Mouse (Mus musculus) liver, embryonic 13.5 days (tissue): Measurements from ENCODE around the gene Pex26. TPM values are rescaled to one million over a fixed set of nuclear protein-coding genes. Genes with fewer than 3 reads are reported as not detected.

Source experiments
- ATAC-seq: fragments of 200-750 bp; cut with Nextera tagmentation; 2 replicates; pipeline ENCODE4 v1.8.0; 2017; ENCODE audit warnings: low read depth, mild to moderate bottlenecking, moderate number of reproducible peaks, moderate library complexity
- DNase-seq: peaks from one replicate; pipeline ENCODE4 v3.0.0; 2022
- H3K27ac ChIP-seq: fragments of 300-500 bp; sonication (generic); 2 replicates; pipeline ENCODE4 v1.5.1; 2015; ENCODE audit warnings: moderate library complexity, mild to moderate bottlenecking, inconsistent platforms
- H3K27me3 ChIP-seq: fragments of 300-500 bp; sonication (generic); 2 replicates; pipeline ENCODE4 v1.6.1; 2015; ENCODE audit warnings: mild to moderate bottlenecking, inconsistent platforms
- H3K36me3 ChIP-seq: fragments of 300-500 bp; sonication (generic); 2 replicates; pipeline ENCODE4 v1.6.1; 2015; ENCODE audit warnings: mild to moderate bottlenecking, inconsistent platforms
- H3K4me1 ChIP-seq: fragments of 300-500 bp; sonication (generic); replicated peaks from 2 replicates; pipeline ENCODE4 v1.6.1; 2015; ENCODE audit warnings: inconsistent platforms
- H3K4me2 ChIP-seq: fragments of 300-500 bp; sonication (generic); 2 replicates; pipeline ENCODE4 v1.6.1; 2015; ENCODE audit warnings: inconsistent platforms, mild to moderate bottlenecking, moderate library complexity
- H3K4me3 ChIP-seq: fragments of 300-500 bp; sonication (generic); replicated peaks from 2 replicates; pipeline ENCODE4 v1.5.1; 2015; ENCODE audit warnings: mild to moderate bottlenecking, inconsistent platforms
- H3K9ac ChIP-seq: fragments of 300-500 bp; sonication (generic); 2 replicates; pipeline ENCODE4 v1.6.1; 2015; ENCODE audit warnings: mild to moderate bottlenecking, inconsistent platforms
- H3K9me3 ChIP-seq: fragments of 300-500 bp; sonication (generic); replicated peaks from 2 replicates; pipeline ENCODE4 v1.6.1; 2016; ENCODE audit warnings: inconsistent platforms
- WGBS: fragments of 180-500 bp; shearing (Covaris S2); methylation state at CpG from one replicate; pipeline ENCODE4 v1.1.7; 2015; ENCODE audit not compliant: insufficient replicate concordance; 5-methylcytosine and 5-hydroxymethylcytosine counted together
- polyA plus RNA-seq: library from polyadenylated mRNA; unstranded; fragments of >200 nt; fragmentation: Nextera tagmentation; extraction: Ambion mirVana; gene quantifications from 2 replicates; pipeline ENCODE4 v1.2.1, GENCODE M21; 2015

The Pex26 gene
- polyA plus RNA-seq, 1 experiment from 2014 or later, result 2.9 TPM

GRCm38 (mm10) chr6:121220181-121220580 lies 36.7 kb downstream of the Pex26 start:
- no peak for DNase-seq
- Histone ChIP-seq H3K4me2 (no peak overlapping the region), H3K36me3 (peaks cover 4% of the 10 kb centered on the region; the same call in 1 of the 2 replicates), H3K9ac (no peak overlapping the region), H3K9me3 (no peaks in the 10 kb centered on the region), H3K4me3 (no peak overlapping the region), H3K27ac (no peak overlapping the region), H3K27me3 (no peaks in the 10 kb centered on the region), H3K4me1 (peaks cover 35% of the 10 kb centered on the region)
- WGBS, result 74% methylated on average over 10 of the region's 10 CpGs
- ATAC-seq, result no peak

GRCm38 (mm10) chr6:121221876-121222597 lies 38.6 kb downstream of the Pex26 start:
- Histone ChIP-seq H3K27ac (no peak overlapping the region), H3K4me3 (no peak overlapping the region), H3K36me3 (peaks cover 4% of the 10 kb centered on the region; the same call in 1 of the 2 replicates), H3K9ac (no peak overlapping the region), H3K9me3 (no peaks in the 10 kb centered on the region), H3K4me2 (no peak overlapping the region), H3K4me1 (peaks cover 39% of the 10 kb centered on the region), H3K27me3 (no peaks in the 10 kb centered on the region)
- 75% methylated on average over 8 of the region's 8 CpGs for WGBS
- no peak for DNase-seq
- no peak for ATAC-seq

GRCm38 (mm10) chr6:121223001-121223400 lies 39.5 kb downstream of the Pex26 start:
- DNase-seq, result no peak
- 79% methylated on average over 14 of the region's 14 CpGs for WGBS
- no peak overlapping the region for H3K4me2 ChIP-seq
- H3K27me3 ChIP-seq, result no peaks in the 10 kb centered on the region
- H3K27ac ChIP-seq, result no peak overlapping the region
- peaks cover 35% of the 10 kb centered on the region for H3K4me1 ChIP-seq
- peaks cover 4% of the 10 kb centered on the region; the same call in 1 of the 2 replicates for H3K36me3 ChIP-seq
- H3K4me3 ChIP-seq, result no peak overlapping the region
- H3K9ac ChIP-seq, result no peak overlapping the region
- H3K9me3 ChIP-seq, result no peaks in the 10 kb centered on the region
- ATAC-seq, result no peak

GRCm38 (mm10) chr6:121224067-121224466 lies 40.6 kb downstream of the Pex26 start:
- 44% methylated on average over 5 of the region's 5 CpGs for WGBS
- H3K4me3 ChIP-seq, result no peak overlapping the region
- H3K9ac ChIP-seq, result no peak overlapping the region

GRCm38 (mm10) chr6:121224993-121225392 lies 41.5 kb downstream of the Pex26 start:
- 4% methylated on average over 6 of the region's 6 CpGs for WGBS

More at GRCm38 (mm10) chr6:121224067-121224466, 40.6 kb downstream of the Pex26 start:
- peak overlapping the region; percentile 47 for H3K27ac ChIP-seq
- H3K4me1 ChIP-seq, result peaks cover 33% of the 10 kb centered on the region
- no peaks in the 10 kb centered on the region for H3K9me3 ChIP-seq
- DNase-seq, result no peak
- no peaks in the 10 kb centered on the region for H3K27me3 ChIP-seq
- no peak for ATAC-seq
- H3K36me3 ChIP-seq, result peaks cover 4% of the 10 kb centered on the region; the same call in 1 of the 2 replicates
- H3K4me2 ChIP-seq, result no peak overlapping the region

GRCm38 (mm10) chr6:121226043-121226442 lies 42.6 kb downstream of the Pex26 start:
- peak; percentile 37; the same call in 1 of the 2 replicates for ATAC-seq
- peaks cover 33% of the 10 kb centered on the region for H3K4me1 ChIP-seq
- DNase-seq, result no peak
- H3K9me3 ChIP-seq, result no peaks in the 10 kb centered on the region
- no peak overlapping the region for H3K9ac ChIP-seq
- 21% methylated on average over 4 of the region's 4 CpGs for whole genome bisulfite sequencing
- peak overlapping the region; percentile 35; the same call in 1 of the 2 replicates for H3K27ac ChIP-seq
- peaks cover 4% of the 10 kb centered on the region; the same call in 1 of the 2 replicates for H3K36me3 ChIP-seq
- no peak overlapping the region for H3K4me3 ChIP-seq
- no peak overlapping the region for H3K4me2 ChIP-seq
- H3K27me3 ChIP-seq, result no peaks in the 10 kb centered on the region

More at GRCm38 (mm10) chr6:121224993-121225392, 41.5 kb downstream of the Pex26 start:
- ATAC-seq (no peak), DNase-seq (no peak)
- H3K9me3 ChIP-seq, result no peaks in the 10 kb centered on the region
- no peak overlapping the region for H3K4me2 ChIP-seq
- no peaks in the 10 kb centered on the region for H3K27me3 ChIP-seq
- peaks cover 33% of the 10 kb centered on the region for H3K4me1 ChIP-seq
- H3K9ac ChIP-seq, result no peak overlapping the region
- H3K36me3 ChIP-seq, result peaks cover 4% of the 10 kb centered on the region; the same call in 1 of the 2 replicates
- H3K27ac ChIP-seq, result peak overlapping the region; percentile 35; the same call in 1 of the 2 replicates
- no peak overlapping the region for H3K4me3 ChIP-seq

- Histone ChIP-seq H3K4me2 (no peak overlapping the region), H3K9ac (no peak overlapping the region), H3K36me3 (peaks cover 4% of the 10 kb centered on the region; the same call in 1 of the 2 replicates), H3K4me1 (peaks cover 33% of the 10 kb centered on the region), H3K4me3 (no peak overlapping the region), H3K27ac (no peak overlapping the region), H3K27me3 (no peaks in the 10 kb centered on the region), H3K9me3 (no peaks in the 10 kb centered on the region)
- 47% methylated on average over 2 of the region's 2 CpGs for WGBS
- ATAC-seq (no peak), DNase-seq (no peak)
These were observed 43.3 kb downstream of the Pex26 start for GRCm38 (mm10) chr6:121226744-121227143.

GRCm38 (mm10) chr6:121228421-121228820 lies 45.0 kb downstream of the Pex26 start:
- no peak for ATAC-seq
- WGBS, result 60% methylated on average over 8 of the region's 8 CpGs
- Histone ChIP-seq H3K4me3 (no peak overlapping the region), H3K9ac (no peak overlapping the region), H3K9me3 (no peaks in the 10 kb centered on the region), H3K4me2 (no peak overlapping the region), H3K36me3 (no peaks in the 10 kb centered on the region), H3K27me3 (no peaks in the 10 kb centered on the region), H3K27ac (no peak overlapping the region), H3K4me1 (peaks cover 33% of the 10 kb centered on the region)
- DNase-seq, result no peak

- H3K4me1 ChIP-seq, result no peaks in the 10 kb centered on the region
- 37% methylated on average over 1 of the region's 1 CpGs for WGBS
- no peak overlapping the region for H3K27ac ChIP-seq
- no peak overlapping the region for H3K4me3 ChIP-seq
- no peak overlapping the region for H3K4me2 ChIP-seq
- H3K9ac ChIP-seq, result no peak overlapping the region
- DNase-seq (no peak), ATAC-seq (no peak)
- no peaks in the 10 kb centered on the region for H3K36me3 ChIP-seq
- H3K27me3 ChIP-seq, result no peaks in the 10 kb centered on the region
- no peaks in the 10 kb centered on the region for H3K9me3 ChIP-seq
These were observed 49.2 kb downstream of the Pex26 start for GRCm38 (mm10) chr6:121232652-121233051.

GRCm38 (mm10) chr6:121236386-121236785 lies 52.9 kb downstream of the Pex26 start:
- Histone ChIP-seq H3K9me3 (no peaks in the 10 kb centered on the region), H3K4me2 (no peak overlapping the region), H3K9ac (no peak overlapping the region), H3K27ac (no peak overlapping the region), H3K4me1 (peaks cover 10% of the 10 kb centered on the region), H3K4me3 (no peak overlapping the region), H3K27me3 (no peaks in the 10 kb centered on the region), H3K36me3 (no peaks in the 10 kb centered on the region)
- DNase-seq (no peak), ATAC-seq (no peak)
- 66% methylated on average over 2 of the region's 2 CpGs for WGBS

- Histone ChIP-seq H3K4me3 (no peak overlapping the region), H3K4me2 (no peak overlapping the region), H3K27me3 (no peaks in the 10 kb centered on the region), H3K36me3 (no peaks in the 10 kb centered on the region), H3K9me3 (no peaks in the 10 kb centered on the region), H3K27ac (no peak overlapping the region), H3K9ac (no peak overlapping the region), H3K4me1 (peaks cover 14% of the 10 kb centered on the region)
- ATAC-seq (no peak), DNase-seq (no peak)
- 74% methylated on average over 4 of the region's 4 CpGs for WGBS
These were observed 54.7 kb downstream of the Pex26 start for GRCm38 (mm10) chr6:121238209-121238608.

- Histone ChIP-seq H3K4me1 (peaks cover 41% of the 10 kb centered on the region), H3K27ac (no peak overlapping the region), H3K27me3 (no peaks in the 10 kb centered on the region), H3K9me3 (no peaks in the 10 kb centered on the region), H3K9ac (no peak overlapping the region), H3K4me3 (no peak overlapping the region), H3K4me2 (no peak overlapping the region), H3K36me3 (no peaks in the 10 kb centered on the region)
- 58% methylated on average over 2 of the region's 2 CpGs for WGBS
- DNase-seq (no peak), ATAC-seq (no peak)
These were observed 58.3 kb downstream of the Pex26 start for GRCm38 (mm10) chr6:121241780-121242179.
